Mouse (Mus musculus): ENCODE results near the gene Galnt4. TPM values are rescaled to one million over a fixed set of nuclear protein-coding genes. Genes with fewer than 3 reads are reported as not detected.

The Galnt4 gene
- polyA plus RNA-seq (2012; rRNA removed) = 1.5 and 1.8 TPM in 2 replicates

DNA sequence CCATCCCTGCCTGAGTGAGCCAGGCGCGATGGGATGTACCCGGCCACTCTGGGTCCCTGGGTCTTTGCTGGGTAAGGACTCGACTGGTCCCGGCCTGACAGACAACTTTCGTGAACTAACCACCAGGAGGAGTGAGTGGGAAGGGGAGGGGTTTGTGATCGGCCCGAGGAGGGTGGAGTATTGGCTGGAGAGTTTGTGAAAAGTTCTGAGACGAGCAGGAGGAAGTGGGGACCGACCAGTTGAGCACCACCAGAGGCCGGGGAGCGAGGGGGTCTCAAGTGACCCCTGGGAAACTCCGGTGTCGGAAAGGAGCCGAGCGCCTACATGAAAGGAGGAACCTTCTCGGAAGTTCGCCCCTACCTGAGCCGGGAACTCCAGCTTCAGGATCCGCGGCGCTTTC lies at the start of gene Galnt4:
Galnt4 (plus strand) TSS at position 196 of the 400 bp plus-strand sequence.
- peak; percentile 50; the same call in 1 of the 2 replicates for TF ChIP-seq CTCF (IDR thresholded peaks at IDR 0.05; ENCODE audit: borderline replicate concordance, insufficient read depth, low read depth, low read length)
- no peak for TF ChIP-seq POLR2A (IDR thresholded peaks at IDR 0.05; ENCODE audit: borderline replicate concordance, insufficient read depth, low read length)
- peak within 1 kb of the TSS; percentile 83 for H3K4me3 ChIP-seq (replicated peaks; ENCODE audit: insufficient read depth, low read depth, low read length)
- H3K27ac ChIP-seq (ENCODE audit: insufficient read depth, low read length) = peak within 1 kb of the TSS; percentile 57
- no peaks in the 10 kb centered on the region; the same call in 1 of the 2 replicates for H3K4me1 ChIP-seq (ENCODE audit: control insufficient read depth, insufficient read depth, low read length)
- DNase-seq = peak; percentile 64 to 70
- H3K27me3 ChIP-seq (ENCODE audit: control insufficient read depth, insufficient read depth, low read length) = no peaks in the 10 kb centered on the region
- under 1% methylated on average over 22 of the region's 22 CpGs for WGBS

DNA sequence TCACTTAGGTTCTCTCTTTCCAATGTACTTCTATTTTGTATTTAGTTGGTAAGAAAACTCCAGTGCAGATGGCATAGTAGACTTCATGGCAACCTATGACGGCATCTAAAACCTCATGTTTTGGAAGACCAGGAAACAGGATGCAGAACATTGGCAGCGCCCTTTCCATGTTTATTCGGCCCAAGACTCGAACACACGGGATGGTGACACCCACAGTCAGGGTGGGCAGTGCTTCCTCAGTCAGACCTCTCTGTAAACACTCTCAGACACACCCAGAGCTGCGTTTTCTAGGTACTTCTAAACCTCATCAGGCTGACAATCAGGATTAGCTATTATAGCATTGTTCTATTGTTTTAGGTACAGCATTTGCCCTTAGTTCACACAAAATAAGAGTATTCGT lies 47.4 kb upstream of the Galnt4 start:
- no peaks in the 10 kb centered on the region for H3K27me3 ChIP-seq (ENCODE audit: control insufficient read depth, insufficient read depth, low read length)
- 93% methylated on average over 7 of the region's 7 CpGs for WGBS

DNA sequence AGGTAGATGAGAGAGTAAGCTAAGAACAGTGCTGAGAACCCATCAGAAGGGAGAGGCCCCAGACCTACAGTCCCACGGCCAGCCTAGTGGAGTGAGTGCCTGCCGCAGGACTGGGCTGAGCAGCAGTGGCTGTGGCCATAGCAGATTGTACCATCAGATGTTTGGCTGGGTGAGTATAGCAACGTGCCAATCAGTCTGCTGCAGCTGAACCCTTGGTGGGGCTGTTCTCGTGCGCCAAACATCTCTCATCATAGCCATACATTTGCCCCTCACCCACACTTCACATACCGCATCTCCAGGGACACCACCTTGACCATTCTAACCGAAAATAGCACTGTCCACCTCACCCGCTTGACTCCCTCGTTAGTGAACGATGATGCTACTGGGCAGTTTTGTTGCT lies 46.5 kb upstream of the Galnt4 start:
- Histone ChIP-seq H3K4me3 (replicated peaks; ENCODE audit: insufficient read depth, low read depth, low read length) (peak overlapping the region; percentile 20), H3K27me3 (ENCODE audit: control insufficient read depth, insufficient read depth, low read length) (no peaks in the 10 kb centered on the region), H3K4me1 (ENCODE audit: control insufficient read depth, insufficient read depth, low read length) (peaks cover 15% of the 10 kb centered on the region), H3K27ac (ENCODE audit: insufficient read depth, low read length) (no peak overlapping the region)
- TF ChIP-seq POLR2A (IDR thresholded peaks at IDR 0.05; ENCODE audit: borderline replicate concordance, insufficient read depth, low read length) = no peak
- TF ChIP-seq CTCF (IDR thresholded peaks at IDR 0.05; ENCODE audit: borderline replicate concordance, insufficient read depth, low read depth, low read length) = no peak
- DNase-seq = peak in 1 of 2 experiments; percentile 9
- whole genome bisulfite sequencing = 35% methylated on average over 10 of the region's 10 CpGs

More for the DNA sequence above, 47.4 kb upstream of the Galnt4 start:
- no peak for TF ChIP-seq POLR2A (IDR thresholded peaks at IDR 0.05; ENCODE audit: borderline replicate concordance, insufficient read depth, low read length)
- TF ChIP-seq CTCF (IDR thresholded peaks at IDR 0.05; ENCODE audit: borderline replicate concordance, insufficient read depth, low read depth, low read length) = no peak
- peaks cover 15% of the 10 kb centered on the region for H3K4me1 ChIP-seq (ENCODE audit: control insufficient read depth, insufficient read depth, low read length)
- H3K4me3 ChIP-seq (replicated peaks; ENCODE audit: insufficient read depth, low read depth, low read length) = no peak overlapping the region
- no peak for DNase-seq
- H3K27ac ChIP-seq (ENCODE audit: insufficient read depth, low read length) = no peak overlapping the region

DNA sequence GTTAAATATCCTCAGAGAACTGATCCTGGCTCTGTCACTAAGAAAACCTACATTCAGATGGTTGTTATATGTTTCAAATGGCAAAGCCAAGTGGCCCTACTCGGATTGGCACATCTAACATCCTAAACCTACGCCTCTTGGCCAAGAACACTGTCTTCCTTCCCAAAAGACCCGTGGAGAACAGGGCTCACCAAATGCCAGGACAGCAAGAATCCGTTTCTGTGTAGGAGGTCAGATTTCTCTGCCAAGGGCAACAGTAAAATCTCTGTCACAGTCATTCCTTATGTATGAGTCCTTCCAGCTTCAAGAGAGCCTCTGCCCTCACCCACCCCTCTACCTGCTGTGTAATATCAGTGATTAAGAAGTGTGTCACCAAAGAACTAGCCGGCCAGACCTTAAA lies 45.4 kb upstream of the Galnt4 start:
- Histone ChIP-seq H3K27ac (ENCODE audit: insufficient read depth, low read length) (no peak overlapping the region), H3K4me3 (replicated peaks; ENCODE audit: insufficient read depth, low read depth, low read length) (no peak overlapping the region), H3K4me1 (ENCODE audit: control insufficient read depth, insufficient read depth, low read length) (peaks cover 15% of the 10 kb centered on the region), H3K27me3 (ENCODE audit: control insufficient read depth, insufficient read depth, low read length) (no peaks in the 10 kb centered on the region)
- DNase-seq = peak; percentile 31 to 64
- WGBS = 9% methylated on average over 5 of the region's 5 CpGs
- TF ChIP-seq CTCF (IDR thresholded peaks at IDR 0.05; ENCODE audit: borderline replicate concordance, insufficient read depth, low read depth, low read length) = no peak
- TF ChIP-seq POLR2A (IDR thresholded peaks at IDR 0.05; ENCODE audit: borderline replicate concordance, insufficient read depth, low read length) = no peak

DNA sequence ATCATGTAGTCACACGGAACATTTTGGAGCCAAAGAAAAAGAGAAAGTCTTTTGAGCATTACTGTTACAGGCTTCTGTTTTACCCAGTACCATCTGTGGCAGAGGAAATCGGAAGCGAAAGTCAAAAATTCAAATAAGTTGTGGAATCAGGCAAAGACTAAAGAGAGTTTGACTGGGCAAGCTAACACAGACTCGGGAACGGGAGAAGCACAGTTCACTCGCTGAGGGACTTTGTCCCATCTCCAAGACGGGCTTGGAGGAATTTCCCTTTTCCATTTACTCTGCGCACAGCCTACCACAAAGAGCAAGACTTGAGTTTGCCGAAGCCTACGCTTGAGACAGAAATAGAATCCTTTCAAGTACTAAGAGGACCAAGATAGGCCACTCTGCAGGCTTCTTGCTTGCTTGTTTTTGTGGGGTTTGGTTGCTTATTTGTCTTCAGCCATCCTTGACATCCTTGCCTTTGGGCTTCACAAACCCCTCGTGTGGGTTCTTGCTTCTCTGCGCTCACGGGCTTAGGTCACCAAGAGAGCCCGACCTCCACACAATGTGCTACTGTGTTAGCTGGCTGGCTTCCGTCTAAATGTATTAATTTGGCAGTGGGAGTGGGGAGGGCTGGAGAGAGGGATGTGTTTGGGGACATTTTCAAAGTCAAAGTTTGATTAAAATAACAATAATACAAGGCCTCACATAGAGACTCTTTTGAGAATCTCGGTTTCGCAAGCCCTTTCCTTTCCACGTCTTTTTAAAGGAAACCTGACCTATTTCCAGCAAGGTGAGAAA lies 31.7 kb upstream of the Galnt4 start:
- Histone ChIP-seq H3K4me1 (ENCODE audit: control insufficient read depth, insufficient read depth, low read length) (no peaks in the 10 kb centered on the region), H3K27ac (ENCODE audit: insufficient read depth, low read length) (no peak overlapping the region), H3K4me3 (replicated peaks; ENCODE audit: insufficient read depth, low read depth, low read length) (no peak overlapping the region), H3K27me3 (ENCODE audit: control insufficient read depth, insufficient read depth, low read length) (no peaks in the 10 kb centered on the region)
- 73% methylated on average over 18 of the region's 18 CpGs for WGBS
- DNase-seq = no peak
- TF ChIP-seq POLR2A (IDR thresholded peaks at IDR 0.05; ENCODE audit: borderline replicate concordance, insufficient read depth, low read length) (no peak), CTCF (IDR thresholded peaks at IDR 0.05; ENCODE audit: borderline replicate concordance, insufficient read depth, low read depth, low read length) (no peak)

DNA sequence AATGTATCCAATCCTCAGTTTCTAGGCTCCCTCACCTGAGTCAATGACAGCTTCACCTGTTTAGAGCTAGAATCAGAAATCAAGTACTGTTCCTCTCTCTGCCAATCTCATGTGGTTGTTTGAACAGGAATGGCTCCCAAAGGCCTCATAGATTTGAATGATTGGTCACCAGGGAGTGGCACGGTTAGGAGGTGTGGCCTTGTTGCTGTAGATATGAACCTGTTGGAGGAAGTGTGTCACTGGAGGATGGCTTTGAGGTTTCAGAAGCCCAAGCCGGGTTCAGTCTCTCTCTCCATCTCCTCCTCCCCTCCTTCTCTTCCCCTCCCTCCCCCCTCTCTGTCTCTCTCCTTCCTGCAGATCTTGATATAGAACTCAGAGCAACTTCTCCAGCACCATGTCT lies 29.3 kb upstream of the Galnt4 start:
- TF ChIP-seq POLR2A (IDR thresholded peaks at IDR 0.05; ENCODE audit: borderline replicate concordance, insufficient read depth, low read length) (no peak), CTCF (IDR thresholded peaks at IDR 0.05; ENCODE audit: borderline replicate concordance, insufficient read depth, low read depth, low read length) (no peak)
- Histone ChIP-seq H3K4me3 (replicated peaks; ENCODE audit: insufficient read depth, low read depth, low read length) (no peak overlapping the region), H3K27me3 (ENCODE audit: control insufficient read depth, insufficient read depth, low read length) (no peaks in the 10 kb centered on the region), H3K4me1 (ENCODE audit: control insufficient read depth, insufficient read depth, low read length) (no peaks in the 10 kb centered on the region), H3K27ac (ENCODE audit: insufficient read depth, low read length) (no peak overlapping the region)
- DNase-seq = no peak
- WGBS = 86% methylated on average over 2 of the region's 2 CpGs

DNA sequence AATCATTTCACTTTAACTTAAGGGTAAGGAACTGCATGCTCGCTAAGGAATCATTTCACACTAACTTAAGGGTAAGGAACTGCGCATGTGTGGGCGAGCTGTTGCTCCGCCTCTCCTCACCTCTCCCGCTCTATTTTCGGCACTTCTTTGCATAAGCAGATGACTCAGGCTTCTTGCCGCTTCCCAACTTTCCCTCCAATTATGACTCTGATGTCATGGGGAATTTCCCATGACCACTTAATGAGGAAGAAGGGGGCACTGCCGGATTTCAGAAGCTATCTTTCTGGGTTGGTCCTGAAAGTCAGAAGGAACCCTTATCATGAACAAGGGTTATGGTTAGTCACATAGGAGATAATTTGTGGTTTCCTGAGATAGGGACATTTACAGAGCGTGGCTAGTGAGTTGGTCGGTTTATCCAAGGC lies 26.4 kb upstream of the Galnt4 start:
- WGBS = 87% methylated on average over 10 of the region's 10 CpGs
- H3K4me3 ChIP-seq (replicated peaks; ENCODE audit: insufficient read depth, low read depth, low read length) = no peak overlapping the region
- H3K27ac ChIP-seq (ENCODE audit: insufficient read depth, low read length) = no peak overlapping the region
- no peaks in the 10 kb centered on the region; the same call in 1 of the 2 replicates for H3K4me1 ChIP-seq (ENCODE audit: control insufficient read depth, insufficient read depth, low read length)
- no peaks in the 10 kb centered on the region for H3K27me3 ChIP-seq (ENCODE audit: control insufficient read depth, insufficient read depth, low read length)
- DNase-seq = no peak
- TF ChIP-seq POLR2A (IDR thresholded peaks at IDR 0.05; ENCODE audit: borderline replicate concordance, insufficient read depth, low read length) = no peak
- no peak for TF ChIP-seq CTCF (IDR thresholded peaks at IDR 0.05; ENCODE audit: borderline replicate concordance, insufficient read depth, low read depth, low read length)

DNA sequence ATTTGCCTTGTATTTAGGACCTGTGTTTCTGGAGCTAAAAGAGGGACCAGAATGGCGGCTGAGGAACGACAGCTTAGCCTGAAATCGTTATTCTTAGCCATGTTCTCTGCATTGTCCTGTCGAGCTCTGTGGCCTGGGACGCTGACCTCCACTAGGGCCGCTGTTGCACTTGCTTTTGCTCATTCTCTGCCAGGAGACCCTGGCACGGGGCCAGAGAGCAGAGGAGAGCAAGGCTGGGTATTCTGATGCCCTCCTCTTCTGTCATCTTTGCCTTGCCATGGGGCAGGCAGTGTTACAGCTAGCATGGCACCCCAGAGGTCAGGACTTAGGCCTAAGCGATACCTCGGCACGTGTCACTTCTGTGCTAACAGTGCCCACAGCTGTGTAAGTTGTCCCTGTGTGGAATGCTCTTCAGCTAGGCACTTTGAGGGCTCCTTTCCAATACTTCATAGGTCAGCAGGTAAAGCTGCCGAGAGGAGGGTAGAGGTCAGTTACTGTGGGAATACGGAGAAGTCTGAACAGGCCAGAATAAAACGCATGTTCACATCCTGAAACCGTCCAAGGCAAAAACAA lies 24.4 kb upstream of the Galnt4 start:
- DNase-seq = peak; percentile 27
- Histone ChIP-seq H3K4me1 (ENCODE audit: control insufficient read depth, insufficient read depth, low read length) (no peaks in the 10 kb centered on the region; the same call in 1 of the 2 replicates), H3K4me3 (replicated peaks; ENCODE audit: insufficient read depth, low read depth, low read length) (no peak overlapping the region), H3K27me3 (ENCODE audit: control insufficient read depth, insufficient read depth, low read length) (no peaks in the 10 kb centered on the region), H3K27ac (ENCODE audit: insufficient read depth, low read length) (no peak overlapping the region)
- 77% methylated on average over 14 of the region's 14 CpGs for WGBS
- TF ChIP-seq CTCF (IDR thresholded peaks at IDR 0.05; ENCODE audit: borderline replicate concordance, insufficient read depth, low read depth, low read length) (no peak), POLR2A (IDR thresholded peaks at IDR 0.05; ENCODE audit: borderline replicate concordance, insufficient read depth, low read length) (no peak)

All from cerebellum, adult 2 months (tissue).